Mouse (Mus musculus) limb, embryonic 10.5 days (tissue): ENCODE measurements around the gene Rnpc3. TPM values are rescaled to one million over a fixed set of nuclear protein-coding genes. Genes with fewer than 3 reads are reported as not detected.
"Not testable (repeated sequence)": the region's sequence is repeated elsewhere in the genome, so short reads cannot be mapped to it uniquely, and the experiment has no call there.

ENCODE experiments used
- DNase-seq: peaks from one replicate; pipeline ENCODE4 v3.0.0-alpha.2; 2017; ENCODE audit warnings: low spot score
- H3K27ac ChIP-seq: fragments of 300-500 bp; sonication (generic); 2 replicates; pipeline ENCODE4 v1.5.1; 2016; ENCODE audit warnings: mild to moderate bottlenecking
- H3K27me3 ChIP-seq: fragments of 300-500 bp; sonication (generic); 2 replicates; pipeline ENCODE4 v1.6.1; 2016; ENCODE audit warnings: low read depth, mild to moderate bottlenecking; ENCODE audit not compliant: poor library complexity, severe bottlenecking
- H3K36me3 ChIP-seq: fragments of 300-500 bp; sonication (generic); 2 replicates; pipeline ENCODE4 v1.6.1; 2016; ENCODE audit warnings: mild to moderate bottlenecking, moderate library complexity
- H3K4me1 ChIP-seq: fragments of 300-500 bp; sonication (generic); 2 replicates; pipeline ENCODE4 v1.6.1; 2016
- H3K4me3 ChIP-seq: fragments of 300-500 bp; sonication (generic); 2 replicates; pipeline ENCODE4 v1.5.1; 2016; ENCODE audit warnings: mild to moderate bottlenecking, moderate library complexity
- H3K9me3 ChIP-seq: fragments of 300-500 bp; sonication (generic); replicated peaks from 2 replicates; pipeline ENCODE4 v1.6.1; 2016; ENCODE audit warnings: mild to moderate bottlenecking
- WGBS: fragments of 180-500 bp; shearing (Covaris S2); methylation state at CpG from one replicate; pipeline ENCODE4 v1.1.7; 2016; 5-methylcytosine and 5-hydroxymethylcytosine counted together
- polyA plus RNA-seq: library from polyadenylated mRNA; unstranded; fragments of >200 nt; fragmentation: Nextera tagmentation; extraction: Ambion mirVana; gene quantifications from 2 replicates; pipeline ENCODE4 v1.2.1, GENCODE M21; 2016

Gene Rnpc3
- 30.3 and 34.3 TPM in 2 replicates for polyA plus RNA-seq

DNA sequence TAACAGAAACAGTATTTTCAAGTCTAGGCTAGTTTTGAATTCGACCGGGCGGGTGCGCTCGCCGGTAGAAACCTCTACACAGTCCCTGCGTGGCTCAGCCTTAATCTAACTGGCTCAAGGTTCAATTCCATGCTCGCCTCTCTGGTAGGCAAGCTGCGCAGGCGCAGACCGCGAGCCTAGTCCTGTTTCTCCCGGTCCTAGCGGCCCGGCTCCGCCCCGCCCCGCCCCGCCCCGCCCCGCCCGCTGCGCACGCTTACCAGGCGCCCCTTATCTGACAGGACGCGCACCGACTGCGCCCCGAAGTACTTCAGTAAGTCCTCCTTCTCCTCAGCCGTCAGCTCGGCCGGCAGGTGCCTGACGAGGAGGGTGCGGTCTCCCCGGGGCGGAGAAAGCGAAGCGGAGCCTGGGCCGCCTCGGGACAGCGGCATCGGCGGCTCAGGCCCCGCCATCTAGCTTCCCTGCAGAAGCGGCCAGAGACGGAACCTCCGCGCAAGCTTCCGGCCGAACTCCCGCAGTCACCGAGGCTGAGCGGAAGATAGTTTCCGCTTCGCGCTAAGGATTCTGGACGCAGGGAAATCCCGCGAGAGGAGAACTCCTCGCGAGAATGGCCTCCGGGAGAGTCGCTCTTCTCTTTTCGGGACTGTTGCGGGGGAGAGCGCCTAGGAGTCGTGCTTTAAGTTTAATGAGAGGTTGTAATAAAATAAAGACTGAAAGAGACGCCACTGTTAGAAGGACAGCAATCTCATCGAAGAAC, at the start of gene Rnpc3:
Rnpc3 (minus strand) TSS at position 544 of the 754 bp plus-strand sequence.
- peaks cover 6% of the 10 kb centered on the region; the same call in 1 of the 2 replicates for H3K4me1 ChIP-seq
- under 1% methylated on average over 70 of the region's 70 CpGs for WGBS
- H3K27ac ChIP-seq, result peak within 1 kb of the TSS; percentile 95
- H3K27me3 ChIP-seq, result no peaks in the 10 kb centered on the region
- H3K9me3 ChIP-seq, result no peaks in the 10 kb centered on the region
- peak; percentile 94 for DNase-seq
- H3K36me3 ChIP-seq, result peaks cover 22% of the 10 kb centered on the region
- peak within 1 kb of the TSS; percentile 67 for H3K4me3 ChIP-seq

DNA sequence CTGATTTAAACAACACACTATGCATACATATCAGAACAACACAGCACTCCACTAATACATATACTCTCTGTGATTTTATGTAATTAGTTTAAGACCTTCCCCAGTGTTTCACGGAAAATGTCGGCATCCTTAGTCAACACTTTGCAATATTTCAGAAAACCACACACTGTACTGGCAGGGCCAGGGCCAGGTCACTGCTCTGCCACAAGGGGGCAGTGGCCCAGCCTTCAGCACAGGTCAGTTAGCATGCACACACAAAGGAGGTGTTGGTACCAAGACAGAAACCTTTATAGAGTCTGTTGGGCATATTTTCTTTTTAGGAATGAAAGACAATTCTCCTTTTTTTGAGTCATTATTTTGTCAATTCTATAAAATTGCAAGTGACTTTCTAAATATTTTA, 27.0 kb upstream of the Rnpc3 start:
- no peaks in the 10 kb centered on the region for H3K4me1 ChIP-seq
- H3K4me3 ChIP-seq, result no peak overlapping the region
- no peaks in the 10 kb centered on the region for H3K9me3 ChIP-seq
- DNase-seq, result peak; percentile 51
- H3K27ac ChIP-seq, result no peak overlapping the region
- WGBS, result 71% methylated on average over 2 of the region's 2 CpGs
- H3K36me3 ChIP-seq, result no peaks in the 10 kb centered on the region
- H3K27me3 ChIP-seq, result no peaks in the 10 kb centered on the region

DNA sequence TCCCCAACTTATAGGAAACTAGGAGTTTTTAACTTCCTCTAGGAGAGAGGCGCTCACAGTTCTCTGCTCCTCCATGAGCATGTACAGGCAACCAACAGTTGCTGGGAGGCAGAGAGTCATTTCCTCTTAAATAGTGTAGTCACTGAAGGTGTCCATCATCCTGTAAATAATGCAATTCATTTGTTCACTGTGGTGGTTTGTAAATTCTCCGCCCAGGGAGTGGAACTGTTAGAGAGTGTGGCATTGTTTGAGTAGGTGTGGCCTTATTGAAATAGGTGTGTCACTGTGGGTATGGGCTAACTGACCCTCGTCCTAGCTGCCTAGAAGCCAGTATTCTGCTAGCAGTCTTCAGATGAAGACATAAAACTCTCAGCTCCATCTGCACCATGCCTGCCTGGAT, 24.4 kb upstream of the Rnpc3 start:
- Histone ChIP-seq H3K27ac (no peak overlapping the region), H3K27me3 (no peaks in the 10 kb centered on the region), H3K4me3 (no peak overlapping the region), H3K4me1 (no peaks in the 10 kb centered on the region), H3K9me3 (no peaks in the 10 kb centered on the region), H3K36me3 (no peaks in the 10 kb centered on the region)
- WGBS, result 89% methylated on average over 3 of the region's 3 CpGs
- DNase-seq, result no peak

- not testable (repeated sequence) for H3K27me3 ChIP-seq, H3K4me1 ChIP-seq, H3K27ac ChIP-seq, H3K9me3 ChIP-seq, DNase-seq, H3K36me3 ChIP-seq, H3K4me3 ChIP-seq
- 62% methylated on average over 3 of the region's 3 CpGs for WGBS
Observed at GRCm38 (mm10) chr3:113651386-113651785, 21.4 kb upstream of the Rnpc3 start.

GRCm38 (mm10) chr3:113639545-113639944, 9.6 kb upstream of the Rnpc3 start:
- WGBS, result 90% methylated on average over 1 of the region's 1 CpGs
- Histone ChIP-seq H3K27me3 (no peaks in the 10 kb centered on the region), H3K4me3 (no peak overlapping the region), H3K9me3 (no peaks in the 10 kb centered on the region), H3K27ac (no peak overlapping the region), H3K4me1 (no peaks in the 10 kb centered on the region), H3K36me3 (no peaks in the 10 kb centered on the region)
- no peak for DNase-seq

- Histone ChIP-seq H3K9me3 (no peaks in the 10 kb centered on the region), H3K36me3 (no peaks in the 10 kb centered on the region), H3K4me3 (no peak overlapping the region), H3K27ac (no peak overlapping the region), H3K27me3 (no peaks in the 10 kb centered on the region), H3K4me1 (peaks cover 6% of the 10 kb centered on the region; the same call in 1 of the 2 replicates)
- no peak for DNase-seq
Observed at GRCm38 (mm10) chr3:113634220-113634619, 4.3 kb upstream of the Rnpc3 start.

GRCm38 (mm10) chr3:113631611-113632010, 1.7 kb upstream of the Rnpc3 start:
- Histone ChIP-seq H3K4me3 (no peak overlapping the region), H3K27ac (no peak overlapping the region), H3K36me3 (peaks cover 15% of the 10 kb centered on the region), H3K9me3 (no peaks in the 10 kb centered on the region), H3K27me3 (no peaks in the 10 kb centered on the region), H3K4me1 (peaks cover 6% of the 10 kb centered on the region; the same call in 1 of the 2 replicates)
- DNase-seq, result no peak

- peaks cover 6% of the 10 kb centered on the region; the same call in 1 of the 2 replicates for H3K4me1 ChIP-seq
- H3K36me3 ChIP-seq, result peaks cover 21% of the 10 kb centered on the region
- H3K4me3 ChIP-seq, result peak overlapping the region; percentile 67
- no peaks in the 10 kb centered on the region for H3K9me3 ChIP-seq
- peak overlapping the region; percentile 95 for H3K27ac ChIP-seq
- DNase-seq, result no peak
- 21% methylated on average over 13 of the region's 13 CpGs for WGBS
- no peaks in the 10 kb centered on the region for H3K27me3 ChIP-seq
Observed at GRCm38 (mm10) chr3:113630564-113630963, 615 bp upstream of the Rnpc3 start.

GRCm38 (mm10) chr3:113606599-113606998, 23.4 kb downstream of the Rnpc3 start, which contains the start of gene Amy1:
Gene Amy1 (minus strand): TSS chr3:113606699.
- Histone ChIP-seq H3K9me3 (no peaks in the 10 kb centered on the region), H3K4me3 (no peak within 1 kb of the TSS), H3K4me1 (no peaks in the 10 kb centered on the region), H3K27me3 (no peaks in the 10 kb centered on the region), H3K36me3 (peaks cover 62% of the 10 kb centered on the region), H3K27ac (no peak within 1 kb of the TSS)
- DNase-seq, result no peak
- 91% methylated on average over 2 of the region's 2 CpGs for WGBS

GRCm38 (mm10) chr3:113590844-113591243, 39.1 kb downstream of the Rnpc3 start:
- no peak for DNase-seq
- Histone ChIP-seq H3K27ac (no peak overlapping the region), H3K4me3 (no peak overlapping the region), H3K27me3 (no peaks in the 10 kb centered on the region), H3K9me3 (no peaks in the 10 kb centered on the region), H3K36me3 (peaks cover 4% of the 10 kb centered on the region; the same call in 1 of the 2 replicates), H3K4me1 (no peaks in the 10 kb centered on the region)
- whole genome bisulfite sequencing, result 88% methylated on average over 1 of the region's 1 CpGs

DNA sequence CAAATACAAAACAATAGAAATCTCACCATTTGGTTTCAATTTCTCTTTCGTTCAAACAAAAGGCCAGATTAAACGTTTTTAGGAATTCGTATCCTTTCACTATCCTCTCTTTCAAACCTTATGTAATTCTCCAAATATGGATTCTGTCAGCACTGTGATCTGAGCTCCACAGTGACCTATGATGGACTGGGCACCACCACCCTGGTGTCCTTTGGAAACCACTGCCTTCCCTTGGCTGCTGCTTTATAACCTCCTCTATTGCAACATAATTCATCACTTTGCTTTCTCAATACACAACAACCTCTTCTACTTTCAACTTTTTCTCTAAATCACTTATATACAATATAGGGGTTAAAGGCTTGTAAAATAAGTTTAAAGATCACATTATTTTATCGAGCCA, 55.4 kb downstream of the Rnpc3 start:
- Histone ChIP-seq H3K36me3 (no peaks in the 10 kb centered on the region), H3K27me3 (no peaks in the 10 kb centered on the region), H3K9me3 (no peaks in the 10 kb centered on the region), H3K4me1 (no peaks in the 10 kb centered on the region), H3K4me3 (no peak overlapping the region), H3K27ac (no peak overlapping the region)
- DNase-seq, result no peak
- WGBS, result 88% methylated on average over 4 of the region's 4 CpGs

DNA sequence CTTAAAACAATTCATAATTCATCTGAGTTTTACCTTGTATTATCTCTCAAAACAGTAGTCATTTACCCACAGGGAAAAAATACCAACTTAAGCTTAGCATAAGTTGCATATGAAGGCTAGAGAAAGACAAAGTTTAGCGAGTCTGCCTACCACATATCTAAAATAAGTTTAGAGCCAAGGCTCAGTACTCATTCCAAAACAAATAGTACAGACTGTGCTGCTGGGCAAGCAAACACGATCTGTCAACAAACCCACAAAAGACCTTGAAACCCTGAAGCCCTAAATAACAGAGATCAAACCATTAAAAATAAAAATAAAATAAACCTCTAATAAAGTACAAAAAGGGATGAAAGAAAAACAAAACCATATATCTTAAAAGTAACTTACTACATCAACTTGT, 55.8 kb downstream of the Rnpc3 start:
- Histone ChIP-seq H3K4me3 (no peak overlapping the region), H3K27ac (no peak overlapping the region), H3K9me3 (no peaks in the 10 kb centered on the region), H3K36me3 (no peaks in the 10 kb centered on the region), H3K4me1 (no peaks in the 10 kb centered on the region), H3K27me3 (no peaks in the 10 kb centered on the region)
- no peak for DNase-seq
- 82% methylated on average over 2 of the region's 2 CpGs for WGBS

DNA sequence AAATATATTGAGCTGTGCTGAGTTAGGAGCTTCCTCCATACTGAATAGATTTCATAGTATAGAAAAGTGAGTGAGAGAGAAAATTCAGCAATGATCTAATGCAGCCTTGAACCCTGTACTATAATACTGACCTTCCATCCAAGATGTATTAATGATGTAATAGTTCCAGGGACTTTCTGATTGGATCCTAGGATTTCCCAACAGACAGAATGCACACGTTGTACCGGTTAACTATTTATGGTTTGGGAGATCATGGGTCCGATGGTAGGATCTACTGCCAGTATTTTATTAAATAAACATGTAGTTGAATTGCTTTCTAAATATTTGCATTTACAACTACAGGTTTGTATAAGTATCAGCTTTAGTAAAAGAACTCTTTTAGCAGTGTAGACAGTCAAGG, 57.8 kb downstream of the Rnpc3 start:
- Histone ChIP-seq H3K27me3 (no peaks in the 10 kb centered on the region), H3K4me3 (no peak overlapping the region), H3K27ac (no peak overlapping the region), H3K4me1 (no peaks in the 10 kb centered on the region), H3K9me3 (no peaks in the 10 kb centered on the region), H3K36me3 (no peaks in the 10 kb centered on the region)
- 81% methylated on average over 3 of the region's 3 CpGs for WGBS
- DNase-seq, result no peak
